Mouse (Mus musculus): ENCODE results near the gene Psmc6. TPM values are rescaled to one million over a fixed set of nuclear protein-coding genes. Genes with fewer than 3 reads are reported as not detected.

The Psmc6 gene
- polyA plus RNA-seq, 1 experiment: 34.2 TPM

- Histone ChIP-seq H3K4me1 (ENCODE audit: control insufficient read depth, insufficient read depth, low read length) (peaks cover 12% of the 10 kb centered on the region), H3K4me3 (replicated peaks; ENCODE audit: extremely low read depth, low read depth, low read length) (peak overlapping the region; percentile 98)
- WGBS: under 1% methylated on average over 34 of the region's 38 CpGs
- no peak for DNase-seq
- TF ChIP-seq CTCF (IDR thresholded peaks at IDR 0.05; ENCODE audit: insufficient read depth, low read length) (no peak), POLR2A (IDR thresholded peaks at IDR 0.05; ENCODE audit: borderline replicate concordance, extremely low read depth, low read depth, low read length) (no peak)
These were observed 11.6 kb upstream of the Psmc6 start for GRCm38 (mm10) chr14:45317921-45318411.

- Histone ChIP-seq H3K4me1 (ENCODE audit: control insufficient read depth, insufficient read depth, low read length) (peaks cover 12% of the 10 kb centered on the region), H3K4me3 (replicated peaks; ENCODE audit: extremely low read depth, low read depth, low read length) (peak within 1 kb of the TSS; percentile 98)
- 2% methylated on average over 71 of the region's 74 CpGs for WGBS
- DNase-seq: peak; percentile 86
- TF ChIP-seq CTCF (IDR thresholded peaks at IDR 0.05; ENCODE audit: insufficient read depth, low read length) (no peak), POLR2A (IDR thresholded peaks at IDR 0.05; ENCODE audit: borderline replicate concordance, extremely low read depth, low read depth, low read length) (peak; percentile 56; the same call in 1 of the 2 replicates)
These were observed 11.0 kb upstream of the Psmc6 start, which contains the start of gene Ero1l for GRCm38 (mm10) chr14:45318426-45319236. TSS of gene Ero1l (minus strand) at chr14:45318771.

- TF ChIP-seq CTCF (IDR thresholded peaks at IDR 0.05; ENCODE audit: insufficient read depth, low read length) (no peak), POLR2A (IDR thresholded peaks at IDR 0.05; ENCODE audit: borderline replicate concordance, extremely low read depth, low read depth, low read length) (no peak)
- 54% methylated on average over 3 of the region's 3 CpGs for WGBS
- DNase-seq: no peak
- H3K4me1 ChIP-seq (ENCODE audit: control insufficient read depth, insufficient read depth, low read length): peaks cover 12% of the 10 kb centered on the region
- no peak overlapping the region for H3K4me3 ChIP-seq (replicated peaks; ENCODE audit: extremely low read depth, low read depth, low read length)
These were observed 10.4 kb upstream of the Psmc6 start for GRCm38 (mm10) chr14:45319237-45319610.

- Histone ChIP-seq H3K4me3 (replicated peaks; ENCODE audit: extremely low read depth, low read depth, low read length) (no peak overlapping the region), H3K4me1 (ENCODE audit: control insufficient read depth, insufficient read depth, low read length) (peaks cover 12% of the 10 kb centered on the region)
- TF ChIP-seq CTCF (IDR thresholded peaks at IDR 0.05; ENCODE audit: insufficient read depth, low read length): no peak
- no peak for TF ChIP-seq POLR2A (IDR thresholded peaks at IDR 0.05; ENCODE audit: borderline replicate concordance, extremely low read depth, low read depth, low read length)
- 62% methylated on average over 4 of the region's 4 CpGs for WGBS
- DNase-seq: no peak
These were observed 9.5 kb upstream of the Psmc6 start for GRCm38 (mm10) chr14:45320111-45320510.

- 83% methylated on average over 3 of the region's 3 CpGs for WGBS
- DNase-seq: no peak
- peaks cover 5% of the 10 kb centered on the region for H3K4me1 ChIP-seq (ENCODE audit: control insufficient read depth, insufficient read depth, low read length)
- no peak overlapping the region for H3K4me3 ChIP-seq (replicated peaks; ENCODE audit: extremely low read depth, low read depth, low read length)
- no peak for TF ChIP-seq POLR2A (IDR thresholded peaks at IDR 0.05; ENCODE audit: borderline replicate concordance, extremely low read depth, low read depth, low read length)
- no peak for TF ChIP-seq CTCF (IDR thresholded peaks at IDR 0.05; ENCODE audit: insufficient read depth, low read length)
These were observed 8.5 kb upstream of the Psmc6 start for GRCm38 (mm10) chr14:45321067-45321466.

- no peak overlapping the region for H3K4me3 ChIP-seq (replicated peaks; ENCODE audit: extremely low read depth, low read depth, low read length)
- H3K4me1 ChIP-seq (ENCODE audit: control insufficient read depth, insufficient read depth, low read length): peaks cover 4% of the 10 kb centered on the region; the same call in 1 of the 2 replicates
- no peak for DNase-seq
- TF ChIP-seq POLR2A (IDR thresholded peaks at IDR 0.05; ENCODE audit: borderline replicate concordance, extremely low read depth, low read depth, low read length): no peak
- TF ChIP-seq CTCF (IDR thresholded peaks at IDR 0.05; ENCODE audit: insufficient read depth, low read length): no peak
- 44% methylated on average over 5 of the region's 5 CpGs for whole genome bisulfite sequencing
These were observed 8.0 kb upstream of the Psmc6 start for GRCm38 (mm10) chr14:45321622-45322021.

GRCm38 (mm10) chr14:45322450-45322849 is 7.1 kb upstream of the Psmc6 start:
- 86% methylated on average over 2 of the region's 2 CpGs for WGBS
- H3K4me3 ChIP-seq (replicated peaks; ENCODE audit: extremely low read depth, low read depth, low read length): no peak overlapping the region
- DNase-seq: no peak
- no peaks in the 10 kb centered on the region; the same call in 1 of the 2 replicates for H3K4me1 ChIP-seq (ENCODE audit: control insufficient read depth, insufficient read depth, low read length)
- no peak for TF ChIP-seq CTCF (IDR thresholded peaks at IDR 0.05; ENCODE audit: insufficient read depth, low read length)
- TF ChIP-seq POLR2A (IDR thresholded peaks at IDR 0.05; ENCODE audit: borderline replicate concordance, extremely low read depth, low read depth, low read length): no peak

GRCm38 (mm10) chr14:45323320-45323719 is 6.3 kb upstream of the Psmc6 start:
- WGBS: 69% methylated on average over 3 of the region's 3 CpGs
- no peak overlapping the region for H3K4me3 ChIP-seq (replicated peaks; ENCODE audit: extremely low read depth, low read depth, low read length)
- H3K4me1 ChIP-seq (ENCODE audit: control insufficient read depth, insufficient read depth, low read length): no peaks in the 10 kb centered on the region; the same call in 1 of the 2 replicates
- TF ChIP-seq POLR2A (IDR thresholded peaks at IDR 0.05; ENCODE audit: borderline replicate concordance, extremely low read depth, low read depth, low read length) (no peak), CTCF (IDR thresholded peaks at IDR 0.05; ENCODE audit: insufficient read depth, low read length) (no peak)
- DNase-seq: no peak

- DNase-seq: peak; percentile 18
- no peaks in the 10 kb centered on the region; the same call in 1 of the 2 replicates for H3K4me1 ChIP-seq (ENCODE audit: control insufficient read depth, insufficient read depth, low read length)
- TF ChIP-seq CTCF (IDR thresholded peaks at IDR 0.05; ENCODE audit: insufficient read depth, low read length) (no peak), POLR2A (IDR thresholded peaks at IDR 0.05; ENCODE audit: borderline replicate concordance, extremely low read depth, low read depth, low read length) (no peak)
- no peak overlapping the region for H3K4me3 ChIP-seq (replicated peaks; ENCODE audit: extremely low read depth, low read depth, low read length)
These were observed 4.1 kb upstream of the Psmc6 start for GRCm38 (mm10) chr14:45325471-45325870.

Data from lung, adult 2 months (tissue).